Mouse (Mus musculus): ENCODE measurements around the gene Zfp553.

DNA sequence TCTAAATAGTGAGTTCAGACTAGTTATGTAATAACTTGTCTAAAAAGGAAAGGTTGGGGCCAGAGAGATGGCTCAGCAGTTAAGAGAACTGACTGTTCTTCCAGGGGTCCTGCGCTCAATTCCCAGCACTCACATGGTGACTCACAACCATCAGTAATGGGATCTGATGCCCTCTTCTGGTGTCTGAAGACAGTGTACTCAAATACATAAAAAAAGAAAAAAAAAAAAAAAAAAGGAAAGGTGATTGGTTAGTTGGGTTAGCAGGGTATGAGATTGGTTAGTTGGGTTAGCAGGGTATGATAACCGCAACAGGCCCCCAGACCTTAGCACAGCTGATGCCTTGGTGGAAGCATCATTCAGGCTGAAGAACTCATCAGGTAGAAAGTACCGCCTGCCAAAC lies 30.7 kb downstream of the Zfp553 start:
- TF ChIP-seq GATA1 (IDR thresholded peaks at IDR 0.05; ENCODE audit: borderline replicate concordance, low read length) (no peak), FLI1 (IDR thresholded peaks at IDR 0.05; ENCODE audit: low read length) (no peak)

Data from megakaryocyte, embryonic 14.5 days (primary cell).